In the genomic region with DNA sequence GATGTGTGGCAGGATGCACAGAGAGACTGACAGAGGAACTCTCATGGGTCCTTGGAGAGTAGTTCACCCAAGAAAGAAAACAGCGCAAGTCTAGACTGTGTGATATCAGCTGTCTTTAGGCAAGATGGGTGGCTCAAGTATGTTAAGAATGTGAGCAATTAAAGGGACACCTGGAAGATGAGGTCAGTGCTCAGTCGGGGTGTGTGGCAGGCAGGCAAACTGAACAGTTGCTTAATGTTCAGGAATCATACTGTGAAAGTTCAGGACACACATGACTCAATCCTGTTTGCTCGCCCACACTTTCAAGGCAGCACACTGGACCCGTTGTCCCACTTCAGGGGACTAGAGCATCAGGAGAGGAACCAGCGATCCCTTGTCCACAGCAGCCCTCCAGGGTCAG, we compare ENCODE assay signal across 29 mouse cellular contexts.
DNase-seq lines count a peak whose midpoint lies in the region; ATAC-seq and TF ChIP-seq lines count a peak whose summit lies in the region.
"Had no signal": no experiment of that assay in that cellular context is flagged by ENCODE, and none has a peak within 500 bp of the region (broad histone marks: within the 10 kb centered on the region; RNA-seq: fewer than 3 reads in every experiment).

No protein-coding gene starts in this region.

- H3K27me3 ChIP-seq in midbrain, embryonic 10.5 days (ENCODE audit: low read depth, poor library complexity, severe bottlenecking): no peaks in the 10 kb centered on the region
- no peaks in the 10 kb centered on the region for H3K27me3 ChIP-seq in midbrain, postnatal 0 days (ENCODE audit: insufficient read depth, low read length)
- H3K27me3 ChIP-seq in Patski: no peaks in the 10 kb centered on the region
- H3K27me3 ChIP-seq: CH12.LX; hindbrain, embryonic 15.5 days; liver, embryonic 15.5 days; midbrain, embryonic 13.5 days had no signal

- POLR2A ChIA-PET in Patski (lab: Charles Lee): no interaction called here

- peaks cover 29% of the 10 kb centered on the region for H3K4me1 ChIP-seq in midbrain, embryonic 10.5 days
- H3K4me1 ChIP-seq in midbrain, postnatal 0 days (ENCODE audit: insufficient read depth, low read length): no peaks in the 10 kb centered on the region
- H3K4me1 ChIP-seq: hindbrain, embryonic 15.5 days; liver, embryonic 15.5 days had no signal

- intact Hi-C loops in heart, postnatal 25 days (cut with DNase I): no loop called here

- no peak overlapping the region for H3K9ac ChIP-seq in midbrain, postnatal 0 days (replicated peaks; ENCODE audit: low read length, poor library complexity, severe bottlenecking)
- H3K9ac ChIP-seq: heart, embryonic 12.5 days; hindbrain, embryonic 15.5 days; liver, embryonic 15.5 days; midbrain, embryonic 13.5 days had no signal

- in situ Hi-C loops in Patski (cut with MboI; ENCODE audit: low pct_unique_long_range_greater_than_20kb): loop anchor here (5.0 kb wide), 1 partner anchor 54 kb away; no protein-coding TSS in a partner anchor

- DNase-seq in heart, adult 11 months: peak; percentile 84
- DNase-seq in heart, postnatal 25 days (ENCODE audit: low spot score): no peak
- DNase-seq in midbrain, embryonic 10.5 days (ENCODE audit: low spot score): no peak
- no peak for DNase-seq in midbrain, postnatal 0 days (ENCODE audit: low spot score)
- DNase-seq in Patski (ENCODE audit: low read depth, low spot score): peak; percentile 57
- DNase-seq in mesoderm, embryonic 11.5 days (ENCODE audit: low read depth, low spot score): peak; percentile 37
- no peak for DNase-seq in lung, postnatal 14 days
- DNase-seq: adrenal gland, adult 2 months; adrenal gland, postnatal 36 days; cerebellum, adult 18-20 months; cerebellum, postnatal 10 days; gastrocnemius, adult 2 months; gastrocnemius, postnatal 36 days; heart, adult 2 months; kidney, adult 2 months; kidney, postnatal 4 days; layer of hippocampus, postnatal 36 days; lung, postnatal 10 days; right cerebral cortex, adult 18-20 months; spleen, adult 18-20 months; thymus, postnatal 25 days had no signal

- H3K4me3 ChIP-seq in midbrain, embryonic 10.5 days: no peak overlapping the region
- no peak overlapping the region for H3K4me3 ChIP-seq in midbrain, postnatal 0 days (ENCODE audit: low read depth, low read length)
- H3K4me3 ChIP-seq: gastrocnemius, adult 2 months; heart, adult 2 months; heart, embryonic 12.5 days; hindbrain, embryonic 15.5 days; liver, embryonic 15.5 days; midbrain, embryonic 13.5 days had no signal

- no peak for TF ChIP-seq CTCF in midbrain, postnatal 0 days (IDR thresholded peaks at IDR 0.05)
- no peak for TF ChIP-seq CTCF in Patski (IDR thresholded peaks at IDR 0.05)

- no peak overlapping the region for H3K4me2 ChIP-seq in midbrain, postnatal 0 days (ENCODE audit: low read depth, low read length, poor library complexity, severe bottlenecking)
- H3K4me2 ChIP-seq: heart, embryonic 12.5 days; hindbrain, embryonic 15.5 days; liver, embryonic 15.5 days; midbrain, embryonic 13.5 days had no signal

- 66% methylated on average over 5 of the region's 5 CpGs for WGBS in midbrain, embryonic 10.5 days
- WGBS in midbrain, postnatal 0 days: 77% methylated on average over 5 of the region's 5 CpGs

- no peaks in the 10 kb centered on the region for H3K36me3 ChIP-seq in midbrain, embryonic 10.5 days
- no peaks in the 10 kb centered on the region for H3K36me3 ChIP-seq in midbrain, postnatal 0 days (ENCODE audit: insufficient read depth, low read length)
- H3K36me3 ChIP-seq: heart, embryonic 12.5 days; hindbrain, embryonic 15.5 days; liver, embryonic 15.5 days; midbrain, embryonic 13.5 days had no signal

- H3K9me3 ChIP-seq in midbrain, embryonic 10.5 days (replicated peaks): no peaks in the 10 kb centered on the region
- H3K9me3 ChIP-seq in midbrain, postnatal 0 days (ENCODE audit: low read length): no peaks in the 10 kb centered on the region
- H3K9me3 ChIP-seq: heart, embryonic 12.5 days; hindbrain, embryonic 15.5 days; liver, embryonic 15.5 days; midbrain, embryonic 13.5 days had no signal

- CTCF ChIA-PET in Patski (lab: Charles Lee): interaction anchor here (1.0 to 1.5 kb wide), 3 partner anchors 9 to 36 kb away, joined by 3 to 5 read pairs (median 4); no protein-coding TSS in a partner anchor

- no peak for ATAC-seq in midbrain, postnatal 0 days (ENCODE audit: low FRiP score)
- peak; percentile 90 for ATAC-seq in Patski
- no peak for ATAC-seq in CD4-positive, CD25-positive, alpha-beta regulatory T cell, adult 4 months
- ATAC-seq: forebrain, embryonic 14.5 days; midbrain, embryonic 13.5 days had no signal

- peak overlapping the region; percentile 55 for H3K27ac ChIP-seq in midbrain, embryonic 10.5 days (replicated peaks)
- H3K27ac ChIP-seq in midbrain, postnatal 0 days (ENCODE audit: low read depth, low read length): no peak overlapping the region
- H3K27ac ChIP-seq: gastrocnemius, adult 2 months; heart, adult 2 months; hindbrain, embryonic 15.5 days; kidney, postnatal 0 days; liver, embryonic 15.5 days; midbrain, embryonic 13.5 days had no signal

Comparison
In these comparisons a context has a peak if more than half of its experiments do, and no peak if none do; other contexts are left out.
1. DNase-seq: peak in heart, adult 11 months (single experiment), Patski (single experiment) and mesoderm, embryonic 11.5 days (single experiment); none in heart, postnatal 25 days (single experiment), midbrain, embryonic 10.5 days (single experiment), midbrain, postnatal 0 days (single experiment) and lung, postnatal 14 days (single experiment).